Mouse (Mus musculus): ENCODE data around the gene Lsm2.
"Not testable (repeated sequence)": the region's sequence is repeated elsewhere in the genome, so short reads cannot be mapped to it uniquely, and the experiment has no call there.

The Lsm2 gene

DNA sequence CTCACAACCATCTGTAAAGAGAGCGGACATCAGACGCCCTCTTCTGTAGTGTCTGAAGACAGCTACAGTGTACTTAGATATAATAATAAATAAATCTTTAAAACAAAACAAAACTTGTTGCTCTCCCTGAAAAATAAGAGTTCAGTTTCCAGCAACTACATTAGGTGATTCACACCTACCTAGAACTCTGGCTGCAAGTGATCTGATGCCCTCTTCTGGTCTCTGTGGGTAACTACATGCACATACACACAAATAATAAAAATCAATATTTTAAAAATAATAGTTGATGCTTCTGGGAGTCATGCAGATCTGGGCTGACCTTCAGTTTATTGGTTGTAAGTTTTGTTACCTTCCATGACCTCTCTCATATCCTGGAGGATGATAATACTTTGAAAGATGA lies 2.6 kb downstream of the Lsm2 start:
- DNase-seq (ENCODE audit: low spot score): no peak

DNA sequence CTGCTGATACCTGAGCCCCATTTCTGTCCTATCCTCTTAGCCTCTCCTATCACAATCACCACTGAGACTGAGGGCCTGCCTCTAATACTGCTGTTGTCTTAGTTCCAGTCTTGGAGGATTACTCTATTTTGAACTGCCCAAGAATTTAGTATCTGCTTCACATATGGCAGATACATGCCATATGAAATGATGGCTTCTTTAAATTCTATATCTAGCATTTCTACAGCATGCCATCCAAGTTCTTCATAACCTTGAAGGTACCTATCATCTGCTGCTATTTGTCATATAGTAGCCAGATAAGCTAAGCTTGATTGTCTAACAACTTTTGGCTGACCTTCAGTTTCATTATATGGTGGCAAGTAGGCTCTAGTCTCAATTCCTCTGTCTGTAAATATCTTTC lies 13.1 kb downstream of the Lsm2 start:
- DNase-seq (ENCODE audit: low spot score): no peak

DNA sequence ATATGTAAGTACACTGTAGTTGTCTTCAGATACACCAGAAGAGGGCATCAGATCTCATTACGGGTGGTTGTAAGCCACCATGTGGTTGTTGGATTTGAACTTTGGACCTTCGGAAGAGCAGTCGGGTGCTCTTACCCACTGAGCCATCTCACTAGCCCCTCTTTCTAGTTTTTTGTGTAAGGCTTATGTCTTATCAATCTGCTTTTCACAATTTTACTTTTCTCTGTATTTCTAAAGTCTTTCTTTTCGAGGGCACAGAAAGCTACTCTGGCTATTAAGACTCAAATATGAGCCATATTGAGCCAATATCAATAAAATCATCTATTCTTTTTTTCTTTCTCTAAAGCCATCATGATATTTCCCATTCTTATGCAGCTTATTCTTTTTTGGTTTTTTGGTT lies 13.5 kb downstream of the Lsm2 start:
- DNase-seq (ENCODE audit: low spot score): not testable (repeated sequence)

DNA sequence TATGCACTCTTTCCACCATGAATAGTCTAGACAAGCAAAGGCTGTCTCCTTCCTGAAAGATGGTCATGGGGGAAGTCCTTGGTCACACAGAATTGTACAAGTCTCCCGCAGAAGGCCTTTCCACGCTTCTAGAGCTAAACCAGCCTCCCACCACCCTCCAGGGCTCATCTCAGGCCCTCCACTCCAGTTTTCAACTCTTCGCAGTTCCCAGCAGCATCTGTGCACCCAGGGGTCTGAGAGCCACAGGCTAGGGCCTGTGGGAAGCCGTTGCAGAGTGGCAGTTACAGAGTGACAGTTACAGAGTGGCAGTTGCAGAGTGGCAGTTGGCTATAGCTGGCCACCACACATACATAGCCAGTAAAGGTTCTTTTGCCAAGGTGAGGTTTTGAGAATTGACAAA lies 14.3 kb downstream of the Lsm2 start:
- DNase-seq (ENCODE audit: low spot score): not testable (repeated sequence)

GRCm38 (mm10) chr17:34996411-34997141 lies 14.9 kb downstream of the Lsm2 start:
- no peak for DNase-seq (ENCODE audit: low spot score)

GRCm38 (mm10) chr17:34997142-34997483 lies 15.5 kb downstream of the Lsm2 start:
- no peak for DNase-seq (ENCODE audit: low spot score)

GRCm38 (mm10) chr17:34998526-34999430 lies 17.1 kb downstream of the Lsm2 start:
- no peak for DNase-seq (ENCODE audit: low spot score)

GRCm38 (mm10) chr17:34999871-35000716 lies 18.4 kb downstream of the Lsm2 start:
- DNase-seq (ENCODE audit: low spot score): not testable (repeated sequence)

DNA sequence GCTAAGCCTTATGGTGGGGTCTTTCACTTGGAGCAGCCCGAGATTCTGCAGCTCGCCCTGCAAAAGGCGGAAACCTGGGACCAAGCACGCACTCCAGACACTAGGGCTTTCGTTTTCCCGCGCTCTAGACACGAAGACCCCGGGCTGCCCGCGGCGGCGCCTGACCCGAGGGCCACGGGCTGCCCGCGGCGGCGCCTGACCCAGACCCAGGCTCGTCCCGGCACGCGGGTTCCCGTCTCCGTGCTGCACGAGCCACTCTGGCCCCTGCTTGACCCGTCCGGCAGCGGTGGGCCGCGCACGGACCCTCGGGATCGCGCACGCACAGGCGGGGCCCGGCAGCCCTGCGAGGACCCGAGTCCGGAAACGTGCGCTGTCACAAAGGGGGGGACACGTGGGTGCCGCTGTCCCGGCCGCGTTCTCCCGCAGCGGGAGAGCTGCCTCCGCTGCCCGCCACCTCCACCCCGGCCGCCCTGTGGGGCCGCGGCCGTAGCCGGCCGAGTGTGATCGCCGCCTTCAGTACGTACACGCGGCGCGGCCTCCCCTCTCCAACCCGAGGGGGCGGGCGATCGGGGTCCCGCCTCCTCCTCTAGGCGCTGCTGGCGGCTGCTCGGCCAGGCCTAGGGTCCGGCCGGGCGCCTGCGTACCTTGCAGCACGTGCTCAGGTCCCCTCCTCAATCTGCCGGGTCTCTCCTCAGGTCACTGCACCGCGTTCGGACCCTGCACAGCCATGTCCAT lies 19.2 kb downstream of the Lsm2 start, which contains the start of gene Vars:
Gene Vars (plus strand): TSS at position 271 of the 735 bp plus-strand sequence.
- peak; percentile 90 for DNase-seq (ENCODE audit: low spot score)

DNA sequence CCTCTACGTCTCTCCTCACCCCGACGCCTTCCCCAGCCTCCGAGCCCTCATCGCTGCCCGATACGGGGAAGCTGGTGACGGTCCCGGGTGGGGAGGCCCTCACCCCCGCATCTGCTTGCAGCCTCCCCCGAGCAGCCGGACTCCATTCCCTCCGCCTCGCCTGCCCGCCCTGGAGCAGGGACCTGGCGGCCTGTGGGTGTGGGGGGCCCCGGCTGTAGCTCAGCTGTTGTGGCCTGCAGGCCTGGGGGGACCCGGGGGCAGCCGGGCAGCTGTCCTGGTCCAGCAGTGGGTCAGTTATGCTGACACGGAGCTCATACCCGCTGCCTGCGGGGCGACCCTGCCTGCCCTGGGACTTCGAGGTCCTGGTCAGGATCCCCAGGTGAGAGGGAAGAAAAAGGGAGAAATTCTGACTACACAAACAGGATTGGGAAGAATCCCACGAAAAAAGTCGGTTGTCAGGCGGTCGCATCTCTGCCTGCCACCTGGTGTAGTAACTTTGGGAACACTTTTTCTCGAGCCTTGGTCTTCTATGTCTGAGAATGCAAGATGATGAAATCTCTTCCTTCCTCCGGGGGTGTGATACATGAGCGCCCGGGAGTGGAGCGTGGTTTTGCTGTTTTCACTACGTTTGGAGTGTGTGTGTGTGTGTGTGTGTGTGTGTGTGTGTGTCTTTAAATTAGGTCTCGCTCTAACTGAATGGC lies 19.9 kb downstream of the Lsm2 start:
- DNase-seq (ENCODE audit: low spot score): no peak

- DNase-seq (ENCODE audit: low spot score): no peak
Measured at GRCm38 (mm10) chr17:35002153-35002865, 20.6 kb downstream of the Lsm2 start.

- DNase-seq (ENCODE audit: low spot score): no peak
Measured at GRCm38 (mm10) chr17:35003022-35003838, 21.6 kb downstream of the Lsm2 start.

- DNase-seq (ENCODE audit: low spot score): no peak
Measured at GRCm38 (mm10) chr17:35004075-35004717, 22.5 kb downstream of the Lsm2 start.

GRCm38 (mm10) chr17:35005158-35005557 lies 23.5 kb downstream of the Lsm2 start:
- DNase-seq (ENCODE audit: low spot score): no peak

GRCm38 (mm10) chr17:35005902-35006301 lies 24.2 kb downstream of the Lsm2 start:
- DNase-seq (ENCODE audit: low spot score): not testable (repeated sequence)

DNA sequence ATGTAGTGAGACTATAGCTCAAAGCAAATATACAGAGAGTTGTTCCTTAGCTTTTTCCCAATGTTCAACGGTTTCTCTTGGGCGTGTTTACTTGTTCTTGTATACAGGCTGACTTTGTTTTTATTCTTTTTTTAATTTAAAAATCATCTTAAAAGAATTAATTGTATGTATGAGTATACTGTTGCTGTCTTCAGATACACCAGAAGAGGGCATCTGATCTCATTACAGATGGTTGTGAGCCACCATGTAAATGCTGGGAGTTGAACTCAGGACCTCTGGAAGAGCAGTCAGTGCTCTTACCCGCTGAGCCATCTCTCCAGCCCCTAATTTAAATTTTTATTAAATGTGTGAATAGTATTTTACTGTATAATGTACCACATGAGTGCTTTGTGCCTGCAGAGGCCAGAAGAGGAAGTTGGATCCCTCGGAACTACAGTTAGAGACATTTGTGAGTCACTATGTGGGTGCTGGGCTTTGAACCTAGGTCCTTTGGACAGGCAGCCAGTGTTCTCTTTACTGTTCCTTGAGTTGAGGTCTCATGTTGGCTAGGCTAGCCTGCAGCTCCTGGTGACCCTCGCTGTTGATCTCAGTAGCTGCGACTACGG lies 25.8 kb downstream of the Lsm2 start:
- no peak for DNase-seq (ENCODE audit: low spot score)

DNA sequence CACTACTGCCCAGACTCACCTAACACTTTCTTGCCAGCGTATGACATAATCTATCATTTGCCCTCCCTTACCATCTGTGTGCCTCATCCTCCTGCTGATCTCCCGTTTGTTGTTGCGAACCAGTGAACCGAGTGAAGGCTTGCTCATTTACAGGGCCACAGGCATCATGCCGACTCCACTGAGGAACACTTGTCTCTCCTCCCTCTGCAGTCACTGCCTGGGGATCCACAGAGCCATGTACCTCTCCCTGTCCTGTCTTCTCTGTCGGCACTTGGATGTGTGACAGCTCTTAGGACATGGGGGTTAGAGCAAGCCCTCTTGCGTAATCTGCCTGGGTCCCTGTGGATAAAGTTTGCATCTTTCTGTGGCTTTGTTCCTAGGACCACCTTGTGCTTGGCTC lies 27.9 kb downstream of the Lsm2 start:
- no peak for DNase-seq (ENCODE audit: low spot score)

GRCm38 (mm10) chr17:35011440-35011839 lies 29.8 kb downstream of the Lsm2 start:
- no peak for DNase-seq (ENCODE audit: low spot score)
